Mouse (Mus musculus): ENCODE measurements around the gene Ces1f. TPM values are rescaled to one million over a fixed set of nuclear protein-coding genes. Genes with fewer than 3 reads are reported as not detected.

The Ces1f gene
- polyA plus RNA-seq (2012; ENCODE audit: insufficient read depth, low replicate concordance), result not detected in 2 replicates

DNA sequence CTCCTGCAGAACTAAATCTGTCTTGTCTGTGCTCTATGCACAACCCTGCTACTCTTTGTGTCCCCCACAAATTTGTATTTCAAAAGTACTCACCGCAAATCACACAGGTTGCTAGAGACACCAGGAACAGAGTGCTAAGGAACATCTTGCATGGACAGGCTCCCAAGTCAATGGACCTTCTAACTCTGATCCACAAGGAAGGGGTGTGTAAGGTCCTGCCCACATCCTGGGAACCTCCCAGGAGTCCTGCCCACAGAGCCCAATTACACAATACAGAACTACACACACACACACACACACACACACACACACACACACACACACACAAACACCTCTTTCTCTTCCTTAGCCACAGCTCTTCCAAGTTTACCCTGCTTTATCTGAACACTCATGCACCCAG lies at the start of gene Ces1f:
Gene Ces1f (minus strand): TSS at position 192 of the 400 bp plus-strand sequence.
- TF ChIP-seq GATA1 (IDR thresholded peaks at IDR 0.05; ENCODE audit: borderline replicate concordance, low read length) (no peak), FLI1 (IDR thresholded peaks at IDR 0.05; ENCODE audit: low read length) (no peak)
- no peaks in the 10 kb centered on the region for H3K27me3 ChIP-seq (replicated peaks)

DNA sequence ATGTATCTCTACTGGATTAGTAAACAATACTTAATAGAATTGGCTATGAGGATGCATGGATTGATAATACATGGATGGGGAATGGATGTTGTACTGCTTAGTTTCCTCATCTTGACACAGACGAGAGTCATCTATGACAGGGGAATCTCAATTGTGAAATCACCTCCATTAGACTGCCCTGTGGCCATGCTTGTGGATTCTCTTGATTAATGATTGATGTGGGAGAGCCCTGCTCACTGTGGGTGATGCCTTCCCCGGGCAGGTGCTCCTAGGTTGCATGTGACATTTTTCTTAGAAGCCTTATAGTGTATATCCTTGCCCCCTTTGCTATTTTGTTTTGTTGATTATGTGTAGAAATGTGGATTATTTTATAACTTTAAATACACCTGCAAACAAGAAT lies 45.6 kb upstream of the Ces1f start:
- Histone ChIP-seq H3K27me3 (replicated peaks) (no peaks in the 10 kb centered on the region), H3K4me3 (replicated peaks) (no peak overlapping the region), H3K36me3 (replicated peaks; ENCODE audit: low read length) (no peaks in the 10 kb centered on the region), H3K9me3 (peaks cover 27% of the 10 kb centered on the region), H3K4me1 (no peaks in the 10 kb centered on the region)
- TF ChIP-seq FLI1 (IDR thresholded peaks at IDR 0.05; ENCODE audit: low read length) (no peak), GATA1 (IDR thresholded peaks at IDR 0.05; ENCODE audit: borderline replicate concordance, low read length) (no peak)

More for the DNA sequence above, at the start of gene Ces1f:
- Histone ChIP-seq H3K9me3 (peaks cover 13% of the 10 kb centered on the region; the same call in 1 of the 2 replicates), H3K4me3 (replicated peaks) (no peak within 1 kb of the TSS), H3K36me3 (replicated peaks; ENCODE audit: low read length) (no peaks in the 10 kb centered on the region), H3K4me1 (no peaks in the 10 kb centered on the region)

GRCm38 (mm10) chr8:93317031-93317430 lies 37.5 kb upstream of the Ces1f start:
- no peaks in the 10 kb centered on the region for H3K36me3 ChIP-seq (replicated peaks; ENCODE audit: low read length)
- H3K9me3 ChIP-seq, result peaks cover 17% of the 10 kb centered on the region; the same call in 1 of the 2 replicates
- no peak overlapping the region for H3K4me3 ChIP-seq (replicated peaks)
- H3K27me3 ChIP-seq (replicated peaks), result no peaks in the 10 kb centered on the region
- TF ChIP-seq FLI1 (IDR thresholded peaks at IDR 0.05; ENCODE audit: low read length) (no peak), GATA1 (IDR thresholded peaks at IDR 0.05; ENCODE audit: borderline replicate concordance, low read length) (no peak)
- no peaks in the 10 kb centered on the region for H3K4me1 ChIP-seq

GRCm38 (mm10) chr8:93315557-93315956 lies 36.0 kb upstream of the Ces1f start:
- Histone ChIP-seq H3K4me3 (replicated peaks) (no peak overlapping the region), H3K9me3 (peaks cover 17% of the 10 kb centered on the region; the same call in 1 of the 2 replicates), H3K4me1 (no peaks in the 10 kb centered on the region), H3K36me3 (replicated peaks; ENCODE audit: low read length) (no peaks in the 10 kb centered on the region), H3K27me3 (replicated peaks) (no peaks in the 10 kb centered on the region)
- no peak for TF ChIP-seq FLI1 (IDR thresholded peaks at IDR 0.05; ENCODE audit: low read length)
- no peak for TF ChIP-seq GATA1 (IDR thresholded peaks at IDR 0.05; ENCODE audit: borderline replicate concordance, low read length)

GRCm38 (mm10) chr8:93283896-93284295 lies 4.3 kb upstream of the Ces1f start:
- TF ChIP-seq GATA1 (IDR thresholded peaks at IDR 0.05; ENCODE audit: borderline replicate concordance, low read length) (no peak), FLI1 (IDR thresholded peaks at IDR 0.05; ENCODE audit: low read length) (no peak)
- no peaks in the 10 kb centered on the region for H3K36me3 ChIP-seq (replicated peaks; ENCODE audit: low read length)
- no peaks in the 10 kb centered on the region for H3K4me1 ChIP-seq
- H3K9me3 ChIP-seq, result peaks cover 16% of the 10 kb centered on the region; the same call in 1 of the 2 replicates
- no peak overlapping the region for H3K4me3 ChIP-seq (replicated peaks)
- no peaks in the 10 kb centered on the region for H3K27me3 ChIP-seq (replicated peaks)

DNA sequence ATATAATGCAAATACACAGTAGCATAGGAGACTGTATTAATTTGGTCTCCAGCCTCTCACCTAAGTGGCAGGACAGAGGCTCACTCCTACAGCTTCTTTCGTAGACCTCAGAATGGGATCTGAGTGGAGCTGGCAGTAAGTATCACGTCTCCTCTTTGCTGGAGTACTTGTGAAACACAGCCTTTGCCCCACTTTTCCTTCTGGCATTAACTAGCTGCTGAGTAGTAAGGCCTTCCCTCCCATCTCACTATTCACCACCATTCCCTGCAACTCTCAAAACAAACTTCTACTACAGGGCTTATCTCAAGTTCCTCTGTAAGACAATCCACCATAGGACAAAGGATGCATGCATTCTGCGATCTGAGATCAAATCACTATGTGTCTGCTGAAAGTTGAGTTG lies 2.8 kb upstream of the Ces1f start:
- Histone ChIP-seq H3K4me1 (no peaks in the 10 kb centered on the region), H3K27me3 (replicated peaks) (no peaks in the 10 kb centered on the region), H3K4me3 (replicated peaks) (no peak overlapping the region), H3K9me3 (peaks cover 9% of the 10 kb centered on the region; the same call in 1 of the 2 replicates), H3K36me3 (replicated peaks; ENCODE audit: low read length) (no peaks in the 10 kb centered on the region)
- TF ChIP-seq FLI1 (IDR thresholded peaks at IDR 0.05; ENCODE audit: low read length) (no peak), GATA1 (IDR thresholded peaks at IDR 0.05; ENCODE audit: borderline replicate concordance, low read length) (no peak)

- no peaks in the 10 kb centered on the region for H3K36me3 ChIP-seq (replicated peaks; ENCODE audit: low read length)
- H3K9me3 ChIP-seq, result peaks cover 20% of the 10 kb centered on the region
- H3K4me3 ChIP-seq (replicated peaks), result no peak overlapping the region
- no peaks in the 10 kb centered on the region for H3K27me3 ChIP-seq (replicated peaks)
- TF ChIP-seq GATA1 (IDR thresholded peaks at IDR 0.05; ENCODE audit: borderline replicate concordance, low read length), result no peak
- no peak for TF ChIP-seq FLI1 (IDR thresholded peaks at IDR 0.05; ENCODE audit: low read length)
- no peaks in the 10 kb centered on the region for H3K4me1 ChIP-seq
These were observed 1.3 kb downstream of the Ces1f start for GRCm38 (mm10) chr8:93278176-93278805.

- no peaks in the 10 kb centered on the region for H3K36me3 ChIP-seq (replicated peaks; ENCODE audit: low read length)
- H3K4me3 ChIP-seq (replicated peaks), result no peak overlapping the region
- no peaks in the 10 kb centered on the region for H3K27me3 ChIP-seq (replicated peaks)
- H3K9me3 ChIP-seq, result peaks cover 24% of the 10 kb centered on the region
- no peaks in the 10 kb centered on the region for H3K4me1 ChIP-seq
- TF ChIP-seq FLI1 (IDR thresholded peaks at IDR 0.05; ENCODE audit: low read length), result no peak
- no peak for TF ChIP-seq GATA1 (IDR thresholded peaks at IDR 0.05; ENCODE audit: borderline replicate concordance, low read length)
These were observed 4.9 kb downstream of the Ces1f start for GRCm38 (mm10) chr8:93274609-93275008.

- no peak overlapping the region for H3K4me3 ChIP-seq (replicated peaks)
- H3K4me1 ChIP-seq, result no peaks in the 10 kb centered on the region
- H3K36me3 ChIP-seq (replicated peaks; ENCODE audit: low read length), result no peaks in the 10 kb centered on the region
- TF ChIP-seq FLI1 (IDR thresholded peaks at IDR 0.05; ENCODE audit: low read length), result no peak
- TF ChIP-seq GATA1 (IDR thresholded peaks at IDR 0.05; ENCODE audit: borderline replicate concordance, low read length), result no peak
- no peaks in the 10 kb centered on the region for H3K27me3 ChIP-seq (replicated peaks)
- H3K9me3 ChIP-seq, result peaks cover 24% of the 10 kb centered on the region
These were observed 6.2 kb downstream of the Ces1f start for GRCm38 (mm10) chr8:93273321-93273720.

GRCm38 (mm10) chr8:93272686-93273085 lies 6.9 kb downstream of the Ces1f start:
- H3K27me3 ChIP-seq (replicated peaks), result no peaks in the 10 kb centered on the region
- H3K36me3 ChIP-seq (replicated peaks; ENCODE audit: low read length), result no peaks in the 10 kb centered on the region
- no peak overlapping the region for H3K4me3 ChIP-seq (replicated peaks)
- H3K4me1 ChIP-seq, result no peaks in the 10 kb centered on the region
- TF ChIP-seq GATA1 (IDR thresholded peaks at IDR 0.05; ENCODE audit: borderline replicate concordance, low read length), result no peak
- no peak for TF ChIP-seq FLI1 (IDR thresholded peaks at IDR 0.05; ENCODE audit: low read length)
- H3K9me3 ChIP-seq, result peaks cover 24% of the 10 kb centered on the region

All from megakaryocyte, embryonic 14.5 days (primary cell).